Comparison of ENCODE assay signal across 23 mouse cellular contexts in the genomic region with DNA sequence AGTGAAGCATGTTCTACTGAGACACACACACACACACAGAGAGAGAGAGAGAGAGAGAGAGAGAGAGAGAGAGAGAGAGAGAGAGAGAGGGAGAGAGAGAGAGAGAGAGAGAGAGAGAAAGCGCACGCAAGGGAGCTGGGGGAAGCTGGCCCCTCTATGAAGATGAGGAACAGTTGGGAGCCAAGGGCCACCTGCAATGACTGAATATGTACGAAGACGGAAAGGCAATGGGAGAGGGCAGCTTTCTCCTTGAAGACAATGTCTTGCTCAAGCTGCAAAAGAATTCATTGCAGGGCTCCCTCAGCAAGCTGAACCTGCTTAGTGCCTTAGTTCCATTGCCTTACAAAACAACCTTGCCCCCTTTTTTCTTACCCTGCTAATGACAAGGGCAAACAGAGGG.
DNase-seq lines count a peak whose midpoint lies in the region; ATAC-seq and TF ChIP-seq lines count a peak whose summit lies in the region.
"Had no signal": no experiment of that assay in that cellular context is flagged by ENCODE, and none has a peak within 500 bp of the region (broad histone marks: within the 10 kb centered on the region; RNA-seq: fewer than 3 reads in every experiment).

No protein-coding gene starts in this region.

- TF ChIP-seq CTCF in thymus, adult 2 months (IDR thresholded peaks at IDR 0.05; ENCODE audit: borderline replicate concordance, control insufficient read depth, extremely low read depth, insufficient read depth, low read length, poor library complexity): no peak
- TF ChIP-seq CTCF in kidney, adult 2 months (conservative IDR thresholded peaks at IDR 0.05; ENCODE audit: insufficient read depth, insufficient read length, low read depth, low read length): no peak

- peaks cover 93% of the 10 kb centered on the region for H3K4me1 ChIP-seq in midbrain, embryonic 10.5 days
- H3K4me1 ChIP-seq in midbrain, embryonic 13.5 days (replicated peaks): peaks cover 72% of the 10 kb centered on the region
- H3K4me1 ChIP-seq in forebrain, embryonic 12.5 days: peaks cover 73% of the 10 kb centered on the region
- peaks cover 25% of the 10 kb centered on the region for H3K4me1 ChIP-seq in thymus, adult 2 months (replicated peaks; ENCODE audit: control insufficient read depth, insufficient read depth, low read length)
- peaks cover 6% of the 10 kb centered on the region; the same call in 1 of the 2 replicates for H3K4me1 ChIP-seq in kidney, adult 2 months (ENCODE audit: control insufficient read depth, insufficient read depth, low read length)

- no peaks in the 10 kb centered on the region for H3K36me3 ChIP-seq in midbrain, embryonic 10.5 days
- no peaks in the 10 kb centered on the region for H3K36me3 ChIP-seq in midbrain, embryonic 13.5 days
- no peaks in the 10 kb centered on the region for H3K36me3 ChIP-seq in forebrain, embryonic 12.5 days (replicated peaks)
- H3K36me3 ChIP-seq in thymus, adult 2 months (ENCODE audit: control insufficient read depth, insufficient read depth, low read length): no peaks in the 10 kb centered on the region
- H3K36me3 ChIP-seq in kidney, adult 2 months (ENCODE audit: control insufficient read depth, insufficient read depth, low read length): no peaks in the 10 kb centered on the region
- H3K36me3 ChIP-seq: embryonic facial prominence, embryonic 15.5 days; heart, embryonic 10.5 days; hindbrain, embryonic 15.5 days; intestine, embryonic 15.5 days; limb, embryonic 10.5 days; neural tube, embryonic 13.5 days had no signal

- no peak overlapping the region for H3K9ac ChIP-seq in midbrain, embryonic 13.5 days (replicated peaks)
- no peak overlapping the region for H3K9ac ChIP-seq in forebrain, embryonic 12.5 days
- H3K9ac ChIP-seq: embryonic facial prominence, embryonic 15.5 days; hindbrain, embryonic 15.5 days; intestine, embryonic 15.5 days; neural tube, embryonic 13.5 days had no signal

- no peak overlapping the region for H3K4me2 ChIP-seq in midbrain, embryonic 13.5 days (replicated peaks)
- no peak overlapping the region for H3K4me2 ChIP-seq in forebrain, embryonic 12.5 days
- H3K4me2 ChIP-seq: embryonic facial prominence, embryonic 15.5 days; hindbrain, embryonic 15.5 days; intestine, embryonic 15.5 days; neural tube, embryonic 13.5 days had no signal

- no peak for TF ChIP-seq POLR2A in thymus, adult 2 months (IDR thresholded peaks at IDR 0.05; ENCODE audit: control insufficient read depth, extremely low read depth, insufficient read depth, low read length, poor library complexity)
- TF ChIP-seq POLR2A in kidney, adult 2 months (IDR thresholded peaks at IDR 0.05; ENCODE audit: low read depth, low read length): no peak

- peak overlapping the region; percentile 78 for H3K27ac ChIP-seq in midbrain, embryonic 10.5 days (replicated peaks)
- H3K27ac ChIP-seq in midbrain, embryonic 13.5 days: no peak overlapping the region
- H3K27ac ChIP-seq in forebrain, embryonic 12.5 days: peak overlapping the region; percentile 95
- peak overlapping the region; percentile 3 for H3K27ac ChIP-seq in thymus, adult 2 months (ENCODE audit: control insufficient read depth, insufficient read depth, low read length)
- no peak overlapping the region for H3K27ac ChIP-seq in kidney, adult 2 months (ENCODE audit: insufficient read depth, low read depth, low read length)
- H3K27ac ChIP-seq: embryonic facial prominence, embryonic 15.5 days; heart, embryonic 10.5 days; hindbrain, embryonic 15.5 days; intestine, embryonic 15.5 days; limb, embryonic 10.5 days had no signal

- DNase-seq in midbrain, embryonic 10.5 days (ENCODE audit: low spot score): no peak
- peak; percentile 27 for DNase-seq in thymus, adult 2 months
- DNase-seq in B cell, adult 2 months: no peak
- DNase-seq in right cerebral cortex, postnatal 10 days (ENCODE audit: low spot score in 2 of 2): no peak
- no peak for DNase-seq in kidney, adult 2 months
- DNase-seq: adrenal gland, adult 8-10 months; cerebellum, postnatal 10 days; embryo, embryonic 11 days; heart, postnatal 14 days; kidney, postnatal 4 days; layer of hippocampus, adult 9-11 months; lung, adult 18-20 months; lung, postnatal 14 days; right cerebral cortex, postnatal 14 days; spleen, adult 18-20 months had no signal

- no peak overlapping the region for H3K4me3 ChIP-seq in midbrain, embryonic 10.5 days
- H3K4me3 ChIP-seq in midbrain, embryonic 13.5 days (replicated peaks): no peak overlapping the region
- H3K4me3 ChIP-seq in forebrain, embryonic 12.5 days (replicated peaks): no peak overlapping the region
- H3K4me3 ChIP-seq in thymus, adult 2 months (ENCODE audit: control insufficient read depth, insufficient read depth, low read length): no peak overlapping the region
- no peak overlapping the region for H3K4me3 ChIP-seq in kidney, adult 2 months (ENCODE audit: insufficient read depth, low read depth, low read length)
- H3K4me3 ChIP-seq: embryonic facial prominence, embryonic 15.5 days; heart, embryonic 10.5 days; hindbrain, embryonic 15.5 days; intestine, embryonic 15.5 days; limb, embryonic 10.5 days; neural tube, embryonic 13.5 days had no signal

- 39% methylated on average over 4 of the region's 4 CpGs for WGBS in midbrain, embryonic 10.5 days
- WGBS in midbrain, embryonic 13.5 days: 36% methylated on average over 4 of the region's 4 CpGs
- 5% methylated on average over 4 of the region's 4 CpGs for WGBS in forebrain, embryonic 12.5 days
- 17% methylated on average over 4 of the region's 4 CpGs for WGBS in thymus, adult 2 months
- 96% methylated on average over 4 of the region's 4 CpGs for WGBS in kidney, adult 2 months

- no peak for ATAC-seq in midbrain, embryonic 13.5 days
- no peak for ATAC-seq in forebrain, embryonic 12.5 days (ENCODE audit: low FRiP score)
- ATAC-seq: intestine, embryonic 15.5 days had no signal

- no peaks in the 10 kb centered on the region for H3K27me3 ChIP-seq in midbrain, embryonic 10.5 days (ENCODE audit: low read depth, poor library complexity, severe bottlenecking)
- no peaks in the 10 kb centered on the region for H3K27me3 ChIP-seq in midbrain, embryonic 13.5 days
- no peaks in the 10 kb centered on the region for H3K27me3 ChIP-seq in forebrain, embryonic 12.5 days
- no peaks in the 10 kb centered on the region for H3K27me3 ChIP-seq in thymus, adult 2 months (ENCODE audit: control insufficient read depth, insufficient read depth, low read length)
- H3K27me3 ChIP-seq in kidney, adult 2 months (replicated peaks; ENCODE audit: control insufficient read depth, insufficient read depth, low read length): no peaks in the 10 kb centered on the region
- H3K27me3 ChIP-seq: embryonic facial prominence, embryonic 15.5 days; hindbrain, embryonic 15.5 days; intestine, embryonic 15.5 days; neural tube, embryonic 13.5 days had no signal

- H3K9me3 ChIP-seq in midbrain, embryonic 10.5 days (replicated peaks): no peaks in the 10 kb centered on the region
- no peaks in the 10 kb centered on the region for H3K9me3 ChIP-seq in midbrain, embryonic 13.5 days
- no peaks in the 10 kb centered on the region for H3K9me3 ChIP-seq in forebrain, embryonic 12.5 days
- H3K9me3 ChIP-seq: embryonic facial prominence, embryonic 15.5 days; heart, embryonic 10.5 days; hindbrain, embryonic 15.5 days; intestine, embryonic 15.5 days; limb, embryonic 10.5 days; neural tube, embryonic 13.5 days had no signal

Comparison
In these comparisons a context has a peak if more than half of its experiments do, and no peak if none do; other contexts are left out.
1. H3K27ac ChIP-seq: peak in midbrain, embryonic 10.5 days (single experiment), forebrain, embryonic 12.5 days (single experiment) and thymus, adult 2 months (single experiment); none in midbrain, embryonic 13.5 days (single experiment) and kidney, adult 2 months (single experiment).